In the genomic region with DNA sequence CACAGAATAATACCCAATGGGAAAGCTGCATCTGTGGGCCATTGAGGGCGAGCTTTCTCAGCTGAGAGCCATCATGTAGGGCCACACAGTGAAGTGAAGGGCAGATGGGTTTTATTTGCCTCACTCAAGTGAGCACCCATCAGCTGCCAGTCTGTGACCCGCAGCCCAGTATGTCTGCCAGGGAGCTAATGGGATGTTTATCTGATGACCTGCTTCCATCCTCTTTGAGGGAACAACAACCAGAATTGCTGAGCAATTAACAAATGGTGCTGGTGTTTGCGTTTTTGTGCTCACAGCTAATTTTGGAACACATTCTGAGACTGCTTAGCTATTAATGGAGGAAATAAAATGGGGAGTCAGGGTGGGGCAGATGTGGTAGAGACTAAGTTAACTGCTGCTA, we compare ENCODE assay signal across 34 mouse cellular contexts. TPM values are rescaled to one million over a fixed set of nuclear protein-coding genes. Genes with fewer than 3 reads are reported as not detected.
DNase-seq lines count a peak whose midpoint lies in the region; ATAC-seq and TF ChIP-seq lines count a peak whose summit lies in the region.
"Had no signal": no experiment of that assay in that cellular context is flagged by ENCODE, and none has a peak within 500 bp of the region (broad histone marks: within the 10 kb centered on the region; RNA-seq: fewer than 3 reads in every experiment).

No protein-coding gene starts in this region.

- no peak for TF ChIP-seq POLR2A in lung, adult 2 months (IDR thresholded peaks at IDR 0.05; ENCODE audit: borderline replicate concordance, extremely low read depth, low read depth, low read length)

- H3K36me3 ChIP-seq in lung, embryonic 15.5 days, result peaks cover 3% of the 10 kb centered on the region; the same call in 1 of the 2 replicates
- 0 out of 2 replicates have a peak, but pooled peaks cover 3% of the 10 kb centered on the region for H3K36me3 ChIP-seq in neural tube, embryonic 15.5 days
- H3K36me3 ChIP-seq: embryonic facial prominence, embryonic 10.5 days; hindbrain, embryonic 10.5 days; hindbrain, embryonic 15.5 days; liver, embryonic 13.5 days; midbrain, embryonic 13.5 days; neural tube, embryonic 13.5 days had no signal

- peak; percentile 16 to 39 for DNase-seq in lung, adult 18-20 months
- DNase-seq in lung, adult 2 months, result no peak
- peak; percentile 39 for DNase-seq in lung, postnatal 14 days
- DNase-seq in layer of hippocampus, postnatal 14 days (ENCODE audit: low spot score in 2 of 2), result no peak
- DNase-seq in layer of hippocampus, postnatal 25 days (ENCODE audit: extremely low spot score in 1 of 2, low spot score in 1 of 2), result no peak
- DNase-seq: adrenal gland, adult 2 months; adrenal gland, postnatal 36 days; B cell, adult 2 months; cerebellum, adult 8-10 months; cerebellum, postnatal 25 days; gastrocnemius, postnatal 10 days; heart, postnatal 10 days; kidney, adult 18-20 months; layer of hippocampus, adult 9-11 months; liver, embryonic 13.5 days; right cerebral cortex, adult 18-20 months; spleen, adult 18-20 months; thymus, postnatal 14 days had no signal

- H3K4me2 ChIP-seq in lung, embryonic 15.5 days, result no peak overlapping the region
- no peak overlapping the region for H3K4me2 ChIP-seq in neural tube, embryonic 15.5 days
- H3K4me2 ChIP-seq: embryonic facial prominence, embryonic 15.5 days; heart, embryonic 13.5 days; hindbrain, embryonic 15.5 days; limb, embryonic 15.5 days; liver, embryonic 13.5 days; midbrain, embryonic 13.5 days; neural tube, embryonic 13.5 days had no signal

- H3K9ac ChIP-seq in lung, embryonic 15.5 days, result no peak overlapping the region
- H3K9ac ChIP-seq in neural tube, embryonic 15.5 days (replicated peaks), result no peak overlapping the region
- H3K9ac ChIP-seq: embryonic facial prominence, embryonic 15.5 days; heart, embryonic 13.5 days; hindbrain, embryonic 15.5 days; limb, embryonic 15.5 days; liver, embryonic 13.5 days; midbrain, embryonic 13.5 days; neural tube, embryonic 13.5 days had no signal

- H3K4me1 ChIP-seq in lung, adult 2 months (ENCODE audit: control insufficient read depth, insufficient read depth, low read length), result no peaks in the 10 kb centered on the region
- no peaks in the 10 kb centered on the region for H3K4me1 ChIP-seq in lung, embryonic 15.5 days
- H3K4me1 ChIP-seq in neural tube, embryonic 15.5 days, result no peaks in the 10 kb centered on the region
- H3K4me1 ChIP-seq: hindbrain, embryonic 10.5 days; hindbrain, embryonic 15.5 days; liver, embryonic 13.5 days; midbrain, embryonic 13.5 days; neural tube, embryonic 13.5 days had no signal

- no peaks in the 10 kb centered on the region for H3K27me3 ChIP-seq in lung, embryonic 15.5 days
- H3K27me3 ChIP-seq in neural tube, embryonic 15.5 days (replicated peaks), result no peaks in the 10 kb centered on the region
- H3K27me3 ChIP-seq: embryonic facial prominence, embryonic 15.5 days; hindbrain, embryonic 15.5 days; limb, embryonic 15.5 days; liver, embryonic 13.5 days; midbrain, embryonic 13.5 days; neural tube, embryonic 13.5 days had no signal

- ATAC-seq in lung, embryonic 15.5 days (ENCODE audit: borderline replicate concordance, extremely low read depth, low FRiP score, low TSS enrichment), result peak; percentile 78; the same call in 1 of the 2 replicates
- no peak for ATAC-seq in neural tube, embryonic 15.5 days (ENCODE audit: low FRiP score)
- ATAC-seq: activated CD4-positive, CD25-positive, alpha-beta regulatory T cell, adult 4 months; forebrain, embryonic 14.5 days; inflammation-experienced regulatory T-cells, adult 6 months; midbrain, embryonic 13.5 days had no signal

- no peak overlapping the region for H3K4me3 ChIP-seq in lung, adult 2 months (replicated peaks; ENCODE audit: extremely low read depth, low read depth, low read length)
- no peak overlapping the region for H3K4me3 ChIP-seq in lung, embryonic 15.5 days
- no peak overlapping the region for H3K4me3 ChIP-seq in neural tube, embryonic 15.5 days (replicated peaks)
- H3K4me3 ChIP-seq: embryonic facial prominence, embryonic 10.5 days; embryonic facial prominence, embryonic 15.5 days; heart, embryonic 13.5 days; hindbrain, embryonic 10.5 days; hindbrain, embryonic 15.5 days; limb, embryonic 10.5 days; limb, embryonic 15.5 days; liver, embryonic 13.5 days; midbrain, embryonic 13.5 days; neural tube, embryonic 13.5 days had no signal

- TF ChIP-seq CTCF in lung, adult 2 months (IDR thresholded peaks at IDR 0.05; ENCODE audit: insufficient read depth, low read length), result no peak

- 0 out of 2 replicates have a peak overlapping the region, but pooled peaks have one; percentile 1 for H3K27ac ChIP-seq in lung, embryonic 15.5 days
- no peak overlapping the region for H3K27ac ChIP-seq in neural tube, embryonic 15.5 days (replicated peaks)
- H3K27ac ChIP-seq: embryonic facial prominence, embryonic 10.5 days; embryonic facial prominence, embryonic 15.5 days; heart, embryonic 13.5 days; hindbrain, embryonic 10.5 days; hindbrain, embryonic 15.5 days; limb, embryonic 10.5 days; limb, embryonic 15.5 days; liver, embryonic 13.5 days; macrophage; midbrain, embryonic 13.5 days; neural tube, embryonic 13.5 days had no signal

- 41% methylated on average over 3 of the region's 3 CpGs for WGBS in lung, adult 2 months
- 42% methylated on average over 3 of the region's 3 CpGs for WGBS in lung, embryonic 15.5 days
- WGBS in neural tube, embryonic 15.5 days, result 65% methylated on average over 3 of the region's 3 CpGs

- H3K9me3 ChIP-seq in lung, embryonic 15.5 days, result no peaks in the 10 kb centered on the region
- H3K9me3 ChIP-seq in neural tube, embryonic 15.5 days (replicated peaks), result no peaks in the 10 kb centered on the region
- H3K9me3 ChIP-seq: embryonic facial prominence, embryonic 10.5 days; embryonic facial prominence, embryonic 15.5 days; heart, embryonic 13.5 days; hindbrain, embryonic 10.5 days; hindbrain, embryonic 15.5 days; limb, embryonic 10.5 days; limb, embryonic 15.5 days; liver, embryonic 13.5 days; midbrain, embryonic 13.5 days; neural tube, embryonic 13.5 days had no signal

RNA-seq across cellular contexts. Expression of gene Adamts17, which starts 12.6 kb away (rescaled TPM):
- polyA plus RNA-seq in lung, adult 2 months (2012; rRNA removed), result 7.2 and 7.5 TPM in 2 replicates
- 10.0 and 13.2 TPM in 2 replicates for polyA plus RNA-seq in lung, embryonic 15.5 days (2015; fragmentation: Nextera tagmentation; extraction: Ambion mirVana)
- polyA plus RNA-seq in neural tube, embryonic 15.5 days (2015; fragmentation: Nextera tagmentation; extraction: Ambion mirVana), result 5.9 and 7.1 TPM in 2 replicates
- 10 to 100 TPM; 29.6 to 31.8 TPM for total RNA-seq in layer of hippocampus, postnatal 14 days (2021)
- total RNA-seq in layer of hippocampus, postnatal 25 days (2021), result 10 to 100 TPM; 20.7 to 29.2 TPM
- total RNA-seq: megakaryocyte-erythroid progenitor cell, adult 5-6 weeks had no signal
- polyA plus RNA-seq: macrophage had no signal

Comparison
In these comparisons a context has a peak if more than half of its experiments do, and no peak if none do; other contexts are left out.
1. DNase-seq: peak in lung, adult 18-20 months (2 of 2) and lung, postnatal 14 days (single experiment); none in lung, adult 2 months (single experiment), layer of hippocampus, postnatal 14 days (0 of 2) and layer of hippocampus, postnatal 25 days (0 of 2).